Mouse (Mus musculus) left cerebral cortex, adult 2 months (tissue): ENCODE results near the gene Ypel2. TPM values are rescaled to one million over a fixed set of nuclear protein-coding genes. Genes with fewer than 3 reads are reported as not detected.

Experiments used
- DNase-seq, 2 experiments: peaks; one replicate each; pipeline ENCODE4 v3.0.0; 2021 to 2022; ENCODE audit warnings: low spot score in 2 of 2, mixed read lengths in 1 of 2; ENCODE audit errors: extremely low spot score in 1 of 2
- H3K27ac ChIP-seq: fragments of 200-600 bp; 2 replicates; pipeline ENCODE4 v1.8.1; 2022
- H3K4me3 ChIP-seq: fragments of 200-600 bp; 2 replicates; pipeline ENCODE4 v1.8.1; 2022
- CTCF ChIP-seq: fragments of 200-600 bp; IDR thresholded peaks from 2 replicates; pipeline ENCODE4 v1.8.1; 2022; ENCODE audit warnings: antibody characterized with exemption, mild to moderate bottlenecking, moderate library complexity
- intact Hi-C: fragments of 180-260 bp; cut with DNase I; formaldehyde crosslinking; loops from one replicate; pipeline ENCODE4 v1.15.1; 2025
- total RNA-seq, 2 experiments: library from RNA; stranded (reverse); gene quantifications; 2 replicates each; pipeline ENCODE4 v1.2.3; 2021

Gene Ypel2
- total RNA-seq, 2 experiments from 2014 or later: 42.8 to 45.5 TPM

DNA sequence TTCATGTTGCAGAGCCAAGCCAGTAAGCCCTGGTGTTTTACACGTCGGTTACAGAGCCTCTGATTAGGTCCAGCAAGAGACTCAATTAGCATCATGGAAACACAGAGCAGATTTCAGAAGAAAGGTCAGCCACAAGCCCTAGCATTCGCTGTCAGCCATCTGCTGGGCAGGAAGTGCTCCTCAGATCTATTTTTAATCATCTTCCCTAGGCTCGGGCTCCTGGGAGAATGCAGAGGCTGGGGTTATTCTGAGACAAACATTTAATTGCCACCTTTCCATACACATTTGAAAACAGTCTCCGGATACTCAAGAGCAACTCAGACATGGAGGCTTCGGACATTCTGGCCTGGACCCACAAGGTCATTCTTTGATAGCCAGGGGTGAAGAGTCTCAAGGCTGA lies 35.3 kb downstream of the Ypel2 start:
- DNase-seq: no peak
- no peak for TF ChIP-seq CTCF
- H3K27ac ChIP-seq: no peak overlapping the region
- H3K4me3 ChIP-seq: no peak overlapping the region
- intact Hi-C loops: loop anchor here (5.0 kb wide), 1 partner anchor 41 kb away; no protein-coding TSS in a partner anchor

GRCm38 (mm10) chr11:86956363-86956762 lies 37.1 kb downstream of the Ypel2 start:
- no peak overlapping the region for H3K27ac ChIP-seq
- intact Hi-C loops: loop anchor here (5.0 kb wide), 1 partner anchor 39 kb away; no protein-coding TSS in a partner anchor
- no peak overlapping the region for H3K4me3 ChIP-seq
- no peak for TF ChIP-seq CTCF
- no peak for DNase-seq

DNA sequence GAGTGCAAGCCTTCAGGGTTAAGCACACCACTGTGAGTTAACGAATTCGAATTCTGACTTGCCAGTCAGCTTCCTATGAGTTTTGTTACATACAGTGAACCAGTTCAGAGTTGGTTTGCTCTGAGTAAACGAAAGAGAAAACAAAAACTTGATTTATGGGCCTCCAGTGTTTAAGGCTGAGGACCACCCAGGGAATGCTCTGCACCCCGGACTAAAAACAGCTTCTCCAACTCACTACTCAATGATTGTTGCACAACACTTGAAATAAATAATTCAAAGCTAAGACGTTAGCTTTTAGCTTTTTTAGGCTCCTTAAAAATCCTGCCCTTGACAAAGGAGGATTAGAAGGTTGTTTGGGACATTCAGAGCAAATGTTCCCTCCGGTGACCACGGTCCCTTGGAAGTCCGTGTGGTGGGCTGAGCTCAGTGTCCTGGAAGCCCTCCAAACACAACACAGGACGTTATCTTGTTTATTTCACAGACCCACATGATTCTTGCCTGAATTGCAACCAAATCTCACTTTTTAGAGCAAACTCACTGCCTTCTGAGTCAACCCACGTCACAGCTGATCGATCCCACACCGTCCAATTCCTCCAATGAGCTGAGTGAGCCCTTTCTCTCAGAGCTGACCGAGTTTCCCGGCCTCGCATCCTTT lies 38.8 kb downstream of the Ypel2 start:
- no peak for TF ChIP-seq CTCF
- H3K27ac ChIP-seq: no peak overlapping the region

GRCm38 (mm10) chr11:86953096-86953495 lies 40.4 kb downstream of the Ypel2 start:
- no peak for TF ChIP-seq CTCF
- Histone ChIP-seq H3K27ac (peak overlapping the region; percentile 32; the same call in 1 of the 2 replicates), H3K4me3 (no peak overlapping the region)
- no peak for DNase-seq
- intact Hi-C loops: loop anchor here (2.0 kb wide), 1 partner anchor 40 kb away; the partner anchor contains the start of gene Ypel2

More for the DNA sequence above, 38.8 kb downstream of the Ypel2 start:
- H3K4me3 ChIP-seq: no peak overlapping the region
- intact Hi-C loops: loop anchor here (5.0 kb wide), 1 partner anchor 37 kb away; no protein-coding TSS in a partner anchor
- no peak for DNase-seq

GRCm38 (mm10) chr11:86952659-86953058 lies 40.8 kb downstream of the Ypel2 start:
- intact Hi-C loops: loop anchor here (2.0 kb wide), 1 partner anchor 40 kb away; the partner anchor contains the start of gene Ypel2
- no peak overlapping the region for H3K4me3 ChIP-seq
- H3K27ac ChIP-seq: peak overlapping the region; percentile 32; the same call in 1 of the 2 replicates
- no peak for DNase-seq
- TF ChIP-seq CTCF: no peak

DNA sequence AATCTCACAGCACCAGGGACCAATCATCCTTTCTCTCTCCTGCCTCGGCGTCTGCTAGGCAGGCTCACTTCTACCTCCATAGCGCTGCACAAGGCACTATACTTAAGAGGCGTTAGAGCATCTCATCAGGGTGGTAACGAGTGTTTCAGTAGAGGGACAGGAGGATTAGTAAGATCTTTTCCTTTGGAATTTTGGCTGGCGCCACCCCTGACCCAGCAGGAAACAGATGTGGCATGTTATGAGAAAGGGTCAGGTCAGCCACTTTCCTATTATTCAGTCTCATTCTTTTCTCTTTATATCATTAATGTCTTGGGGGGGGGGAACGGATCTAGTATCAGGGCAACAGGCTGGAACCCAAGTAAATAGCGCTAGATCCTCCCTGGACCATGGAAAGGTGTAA lies 41.8 kb downstream of the Ypel2 start:
- TF ChIP-seq CTCF: no peak

GRCm38 (mm10) chr11:86950491-86950890 lies 43.0 kb downstream of the Ypel2 start:
- no peak overlapping the region for H3K4me3 ChIP-seq
- DNase-seq: no peak
- TF ChIP-seq CTCF: no peak
- intact Hi-C loops: no loop called here
- peak overlapping the region; percentile 76 for H3K27ac ChIP-seq

More for the DNA sequence above, 41.8 kb downstream of the Ypel2 start:
- no peak for DNase-seq
- Histone ChIP-seq H3K4me3 (no peak overlapping the region), H3K27ac (peak overlapping the region; percentile 76; the same call in 1 of the 2 replicates)
- intact Hi-C loops: loop anchor here (2.0 kb wide), 1 partner anchor 41 kb away; the partner anchor contains the start of gene Ypel2

DNA sequence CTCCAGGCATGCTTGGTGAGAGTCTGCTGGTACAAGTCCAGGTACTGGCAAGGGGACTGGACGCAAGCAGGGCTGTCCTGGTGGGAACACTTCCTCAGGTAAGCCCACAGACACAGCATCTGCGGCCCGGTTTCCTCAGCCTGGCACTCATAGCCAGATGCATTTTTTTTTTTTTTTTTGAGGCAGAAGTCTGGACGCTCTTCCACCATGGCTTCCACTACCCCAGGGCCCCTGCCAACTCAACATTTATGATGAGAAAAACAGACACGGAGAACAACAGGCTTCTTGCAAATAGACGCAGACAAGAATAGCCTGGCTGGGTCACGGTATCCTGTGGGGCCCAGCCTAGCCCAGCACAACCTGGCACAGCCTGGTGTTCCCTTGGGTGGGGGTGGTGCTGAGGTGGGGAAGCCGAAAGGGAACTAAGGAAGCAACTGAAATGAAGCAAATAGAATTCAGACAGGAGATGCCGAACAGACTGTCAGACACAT lies 43.5 kb downstream of the Ypel2 start:
- intact Hi-C loops: loop anchor here (10.0 kb wide), 1 partner anchor 55 kb away; no protein-coding TSS in a partner anchor
- peak overlapping the region; percentile 76; the same call in 1 of the 2 replicates for H3K27ac ChIP-seq
- no peak for DNase-seq
- no peak for TF ChIP-seq CTCF
- no peak overlapping the region for H3K4me3 ChIP-seq

GRCm38 (mm10) chr11:86946644-86947195 lies 46.8 kb downstream of the Ypel2 start:
- H3K27ac ChIP-seq: peak overlapping the region; percentile 77
- no peak for TF ChIP-seq CTCF
- H3K4me3 ChIP-seq: no peak overlapping the region
- DNase-seq: peak in 1 of 2 experiments; percentile 20
- intact Hi-C loops: loop anchor here (10.0 kb wide), 1 partner anchor 52 kb away; no protein-coding TSS in a partner anchor

DNA sequence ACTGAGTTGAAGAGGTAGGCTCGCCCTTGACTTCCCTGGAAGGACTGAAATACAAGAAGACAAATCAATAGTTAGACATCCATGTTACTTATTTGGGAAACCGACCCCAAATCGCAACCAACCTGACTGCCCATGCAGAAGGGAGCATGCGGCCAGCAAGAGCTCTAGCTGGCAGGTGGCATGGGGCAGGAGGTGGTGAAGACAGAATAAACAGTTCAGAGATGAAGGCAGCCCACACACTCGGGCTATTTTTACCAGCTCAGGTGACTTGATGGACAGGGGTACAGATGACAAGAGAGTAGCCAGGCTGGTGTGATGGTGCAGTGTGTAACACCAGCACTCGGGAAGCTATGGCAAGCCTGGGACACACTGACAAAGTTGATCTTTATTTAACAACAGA lies 47.6 kb downstream of the Ypel2 start:
- Histone ChIP-seq H3K27ac (peak overlapping the region; percentile 77), H3K4me3 (no peak overlapping the region)
- intact Hi-C loops: loop anchor here (10.0 kb wide), 1 partner anchor 51 kb away; no protein-coding TSS in a partner anchor
- DNase-seq: no peak
- no peak for TF ChIP-seq CTCF

DNA sequence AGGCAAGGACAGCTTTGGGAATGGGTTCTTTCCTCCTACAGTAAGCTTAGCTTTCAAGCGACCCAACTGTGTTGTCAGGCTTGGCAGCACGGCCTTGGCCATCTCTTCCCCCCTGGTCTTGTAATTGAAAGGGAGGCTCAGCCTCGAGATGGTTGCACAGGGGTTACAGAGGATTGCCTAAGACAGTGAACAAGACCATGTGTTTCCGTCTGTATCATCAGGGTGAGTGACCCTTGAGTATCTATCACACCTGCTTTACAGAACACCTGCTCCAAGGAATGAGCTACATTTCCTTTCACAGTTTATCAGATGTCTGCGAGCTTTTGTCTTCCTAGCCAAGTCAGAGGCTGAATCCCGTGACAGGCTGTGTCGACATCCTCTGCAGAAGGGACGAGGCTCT lies 48.4 kb downstream of the Ypel2 start:
- no peak for DNase-seq
- TF ChIP-seq CTCF: no peak
- intact Hi-C loops: loop anchor here (10.0 kb wide), 1 partner anchor 50 kb away; no protein-coding TSS in a partner anchor
- peak overlapping the region; percentile 77 for H3K27ac ChIP-seq
- no peak overlapping the region for H3K4me3 ChIP-seq

DNA sequence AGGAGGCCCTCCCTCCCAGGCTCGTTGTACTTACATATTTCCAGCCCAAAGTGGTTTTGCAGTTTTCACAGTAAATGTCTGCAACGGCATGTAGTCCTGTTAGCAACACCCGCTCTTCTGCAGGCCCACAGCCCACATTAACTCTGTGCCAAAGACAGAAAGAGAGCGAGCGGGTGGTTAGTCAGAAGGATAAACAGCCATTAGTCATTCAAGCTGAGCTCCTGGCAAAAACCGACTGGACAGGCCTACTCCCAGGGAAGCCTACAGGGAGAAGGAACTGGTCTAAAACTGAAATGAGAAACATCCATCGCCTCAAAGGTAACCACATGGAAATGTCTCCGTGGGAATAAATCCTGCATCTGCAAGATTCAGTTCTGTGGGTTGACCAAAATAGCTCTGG lies 49.0 kb downstream of the Ypel2 start:
- peak; percentile 55 to 58 for DNase-seq
- TF ChIP-seq CTCF: no peak
- intact Hi-C loops: loop anchor here (1.0 to 10.0 kb wide), 4 partner anchors 30 to 187 kb away; partner anchors contain the start of genes Cltc and Ypel2
- no peak overlapping the region for H3K4me3 ChIP-seq
- H3K27ac ChIP-seq: peak overlapping the region; percentile 77
